Mouse (Mus musculus): ENCODE results near the gene St8sia2. TPM values are rescaled to one million over a fixed set of nuclear protein-coding genes. Genes with fewer than 3 reads are reported as not detected.

The St8sia2 gene
- polyA plus RNA-seq, 1 experiment from 2014 or later, result 22.6 TPM

DNA sequence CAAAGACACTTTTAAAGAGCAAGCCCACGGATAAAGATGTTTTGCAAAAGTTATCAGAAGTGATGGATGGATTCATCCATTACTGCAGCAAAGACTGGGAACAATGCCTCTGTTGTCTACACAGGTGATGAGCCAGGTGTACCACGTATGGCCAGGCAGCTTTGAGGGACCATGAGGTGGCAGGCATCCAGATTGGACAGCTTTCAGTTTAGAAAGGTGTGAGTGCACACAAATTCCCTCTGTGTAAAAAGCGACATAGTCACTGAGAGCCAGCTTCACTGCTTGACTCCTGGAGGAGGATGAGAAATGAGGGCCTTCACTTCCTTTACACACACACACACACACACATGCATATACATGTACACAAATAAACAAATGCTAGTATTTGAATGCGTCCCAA is 60.4 kb downstream of the St8sia2 start:
- H3K27ac ChIP-seq (replicated peaks; ENCODE audit: low read depth, low read length), result no peak overlapping the region
- no peak overlapping the region for H3K4me3 ChIP-seq (ENCODE audit: low read depth, low read length)
- no peaks in the 10 kb centered on the region for H3K27me3 ChIP-seq (ENCODE audit: control insufficient read depth, insufficient read depth, low read length)
- H3K9ac ChIP-seq (ENCODE audit: low read length), result no peak overlapping the region
- no peak overlapping the region for H3K4me2 ChIP-seq (ENCODE audit: low read depth, severe bottlenecking)
- 0 out of 2 replicates have a peak, but pooled peaks cover 2% of the 10 kb centered on the region for H3K36me3 ChIP-seq (ENCODE audit: control insufficient read depth, insufficient read depth, low read length)
- DNase-seq (ENCODE audit: low spot score) (no peak), ATAC-seq (ENCODE audit: insufficient number of reproducible peaks, low FRiP score, low TSS enrichment, low read depth) (no peak)
- no peaks in the 10 kb centered on the region for H3K4me1 ChIP-seq (ENCODE audit: control insufficient read depth, insufficient read depth, low read length)
- 91% methylated on average over 4 of the region's 4 CpGs for WGBS
- no peaks in the 10 kb centered on the region for H3K9me3 ChIP-seq (ENCODE audit: control insufficient read depth, low read length)

DNA sequence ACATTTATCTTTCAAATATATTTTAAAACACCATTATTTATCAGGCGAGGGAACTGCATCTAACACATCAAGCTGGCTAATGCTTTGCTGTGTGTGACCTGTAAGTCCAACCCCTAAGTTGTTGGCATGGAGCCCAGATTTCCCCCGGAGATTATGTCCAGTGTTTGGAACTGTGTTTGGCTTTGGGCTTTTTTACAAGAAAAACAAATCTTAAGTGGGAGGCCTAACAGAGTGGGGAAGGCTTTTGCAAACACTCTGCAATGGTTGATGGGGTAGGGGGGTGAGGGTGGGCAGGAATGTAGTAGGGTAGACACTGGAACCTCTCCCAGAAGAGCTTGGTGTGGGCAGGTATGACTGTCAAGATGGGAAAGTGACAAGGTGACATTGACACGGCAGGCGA is 71.8 kb downstream of the St8sia2 start:
- WGBS, result 77% methylated on average over 4 of the region's 4 CpGs
- no peak overlapping the region for H3K4me2 ChIP-seq (ENCODE audit: low read depth, severe bottlenecking)
- H3K36me3 ChIP-seq (ENCODE audit: control insufficient read depth, insufficient read depth, low read length), result peaks cover 3% of the 10 kb centered on the region; the same call in 1 of the 2 replicates
- H3K27ac ChIP-seq (replicated peaks; ENCODE audit: low read depth, low read length), result no peak overlapping the region
- no peaks in the 10 kb centered on the region for H3K27me3 ChIP-seq (ENCODE audit: control insufficient read depth, insufficient read depth, low read length)
- no peaks in the 10 kb centered on the region for H3K9me3 ChIP-seq (ENCODE audit: control insufficient read depth, low read length)
- DNase-seq (ENCODE audit: low spot score) (peak; percentile 46), ATAC-seq (ENCODE audit: insufficient number of reproducible peaks, low FRiP score, low TSS enrichment, low read depth) (no peak)
- no peak overlapping the region for H3K4me3 ChIP-seq (ENCODE audit: low read depth, low read length)
- no peak overlapping the region for H3K9ac ChIP-seq (ENCODE audit: low read length)
- no peaks in the 10 kb centered on the region for H3K4me1 ChIP-seq (ENCODE audit: control insufficient read depth, insufficient read depth, low read length)

DNA sequence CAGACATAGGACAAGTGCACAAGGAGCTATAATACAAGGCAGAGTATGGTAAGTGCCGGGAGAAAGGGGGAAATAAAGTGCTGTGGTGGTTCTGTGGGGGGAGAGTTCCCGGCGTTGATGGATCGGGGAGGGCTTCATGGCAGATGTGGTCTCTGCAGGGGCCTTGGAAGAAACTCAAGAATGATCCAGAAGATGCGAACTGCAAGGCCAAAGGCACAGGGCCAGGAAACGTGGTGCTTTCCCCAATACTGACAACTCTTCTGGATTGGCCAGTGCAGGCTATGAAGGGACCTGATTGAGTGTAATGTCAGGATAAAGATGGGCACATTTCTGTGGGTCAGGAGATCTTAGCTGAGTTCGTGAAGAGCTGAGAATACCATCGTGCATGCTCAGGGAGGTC is 74.3 kb downstream of the St8sia2 start:
- Histone ChIP-seq H3K4me1 (ENCODE audit: control insufficient read depth, insufficient read depth, low read length) (no peaks in the 10 kb centered on the region), H3K36me3 (ENCODE audit: control insufficient read depth, insufficient read depth, low read length) (peaks cover 3% of the 10 kb centered on the region; the same call in 1 of the 2 replicates), H3K27ac (replicated peaks; ENCODE audit: low read depth, low read length) (no peak overlapping the region), H3K4me2 (ENCODE audit: low read depth, severe bottlenecking) (no peak overlapping the region), H3K4me3 (ENCODE audit: low read depth, low read length) (no peak overlapping the region), H3K27me3 (ENCODE audit: control insufficient read depth, insufficient read depth, low read length) (no peaks in the 10 kb centered on the region), H3K9me3 (ENCODE audit: control insufficient read depth, low read length) (no peaks in the 10 kb centered on the region), H3K9ac (ENCODE audit: low read length) (no peak overlapping the region)
- WGBS, result 92% methylated on average over 8 of the region's 8 CpGs
- no peak for ATAC-seq (ENCODE audit: insufficient number of reproducible peaks, low FRiP score, low TSS enrichment, low read depth)
- DNase-seq (ENCODE audit: low spot score), result no peak

DNA sequence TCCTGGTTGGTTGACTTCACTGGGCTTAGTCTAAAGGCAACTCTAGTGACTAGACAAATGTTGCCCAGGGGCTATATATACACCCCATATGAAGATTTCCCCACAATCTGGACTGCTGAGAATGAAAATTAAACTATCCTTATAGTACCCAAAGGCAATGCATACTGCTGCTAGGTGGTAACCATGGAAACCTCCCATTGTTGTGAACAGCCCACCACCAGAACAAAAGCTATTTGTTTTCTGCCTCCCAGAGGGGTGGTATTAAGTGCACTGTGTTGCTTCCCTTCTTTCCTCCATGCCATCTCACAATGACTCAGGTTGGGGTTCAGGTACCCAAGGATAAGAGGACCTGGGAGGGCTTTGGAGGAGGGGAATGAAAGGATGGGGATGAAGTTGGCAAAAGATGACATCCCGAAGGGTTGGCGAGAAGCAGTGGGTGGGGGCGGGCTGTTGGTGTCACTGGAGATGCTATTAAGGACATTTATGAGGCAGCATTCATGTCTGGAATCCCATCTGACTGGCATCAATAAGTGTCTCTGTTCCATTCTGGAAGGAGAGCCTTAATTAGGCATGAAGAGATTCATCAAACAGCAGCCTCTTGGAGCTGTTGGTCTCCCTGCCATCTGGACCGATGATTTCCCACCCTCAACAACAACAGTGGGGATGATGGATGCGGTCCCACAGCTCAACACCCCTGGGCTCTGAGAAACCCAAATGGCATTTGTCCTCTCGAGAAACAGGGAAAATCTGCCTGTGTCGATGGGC is 75.3 kb downstream of the St8sia2 start:
- ATAC-seq (ENCODE audit: insufficient number of reproducible peaks, low FRiP score, low TSS enrichment, low read depth) (no peak), DNase-seq (ENCODE audit: low spot score) (no peak)
- peaks cover 3% of the 10 kb centered on the region; the same call in 1 of the 2 replicates for H3K36me3 ChIP-seq (ENCODE audit: control insufficient read depth, insufficient read depth, low read length)
- 82% methylated on average over 7 of the region's 7 CpGs for whole genome bisulfite sequencing
- H3K27me3 ChIP-seq (ENCODE audit: control insufficient read depth, insufficient read depth, low read length), result no peaks in the 10 kb centered on the region
- no peak overlapping the region for H3K4me2 ChIP-seq (ENCODE audit: low read depth, severe bottlenecking)
- no peaks in the 10 kb centered on the region for H3K9me3 ChIP-seq (ENCODE audit: control insufficient read depth, low read length)
- H3K27ac ChIP-seq (replicated peaks; ENCODE audit: low read depth, low read length), result no peak overlapping the region
- no peak overlapping the region for H3K9ac ChIP-seq (ENCODE audit: low read length)
- no peaks in the 10 kb centered on the region for H3K4me1 ChIP-seq (ENCODE audit: control insufficient read depth, insufficient read depth, low read length)
- H3K4me3 ChIP-seq (ENCODE audit: low read depth, low read length), result no peak overlapping the region

DNA sequence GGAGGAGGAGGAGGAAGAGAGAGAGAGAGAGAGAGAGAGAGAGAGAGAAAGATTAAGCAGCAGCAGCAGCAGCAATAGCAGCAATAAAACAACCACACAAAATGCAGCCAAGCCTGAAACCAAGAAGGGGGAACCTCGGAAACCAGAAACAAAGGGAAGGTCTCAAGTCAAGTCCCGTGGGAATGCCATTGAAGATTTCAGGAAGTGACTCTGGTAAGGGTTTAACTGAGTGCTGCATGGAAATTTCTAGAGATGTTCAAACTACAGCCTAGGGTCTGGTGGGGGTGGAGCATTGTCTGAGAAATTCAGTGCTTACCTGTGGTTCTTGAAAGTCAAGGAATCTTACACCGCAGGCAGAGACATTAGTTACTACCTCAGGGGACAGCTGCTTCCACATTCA is 77.4 kb downstream of the St8sia2 start:
- no peak for ATAC-seq (ENCODE audit: insufficient number of reproducible peaks, low FRiP score, low TSS enrichment, low read depth)
- DNase-seq (ENCODE audit: low spot score), result no peak
- no peak overlapping the region for H3K4me2 ChIP-seq (ENCODE audit: low read depth, severe bottlenecking)
- no peaks in the 10 kb centered on the region for H3K4me1 ChIP-seq (ENCODE audit: control insufficient read depth, insufficient read depth, low read length)
- no peaks in the 10 kb centered on the region for H3K27me3 ChIP-seq (ENCODE audit: control insufficient read depth, insufficient read depth, low read length)
- H3K36me3 ChIP-seq (ENCODE audit: control insufficient read depth, insufficient read depth, low read length), result no peaks in the 10 kb centered on the region; the same call in 1 of the 2 replicates
- H3K9ac ChIP-seq (ENCODE audit: low read length), result no peak overlapping the region
- H3K27ac ChIP-seq (replicated peaks; ENCODE audit: low read depth, low read length), result no peak overlapping the region
- 71% methylated on average over 3 of the region's 3 CpGs for WGBS
- H3K4me3 ChIP-seq (ENCODE audit: low read depth, low read length), result no peak overlapping the region
- H3K9me3 ChIP-seq (ENCODE audit: control insufficient read depth, low read length), result no peaks in the 10 kb centered on the region

DNA sequence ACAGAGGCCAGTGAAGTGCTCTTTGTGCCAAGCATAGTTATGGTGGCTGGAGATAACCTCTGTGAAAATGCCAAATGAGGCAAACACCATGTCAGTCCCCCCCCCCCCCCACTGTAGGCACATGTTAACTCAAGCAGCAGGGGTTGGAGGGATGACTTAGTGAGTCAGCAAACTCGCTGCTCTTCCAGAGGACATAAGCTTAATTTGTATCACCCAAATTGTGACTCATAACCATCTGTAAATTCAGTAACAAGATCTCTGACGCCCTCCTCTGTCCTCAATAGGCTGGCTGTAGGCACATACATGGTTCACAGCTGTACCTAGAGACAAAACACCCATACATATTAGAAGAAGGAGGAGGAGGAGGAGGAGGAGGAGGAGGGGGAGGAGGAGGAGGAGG is 77.8 kb downstream of the St8sia2 start:
- Histone ChIP-seq H3K4me1 (ENCODE audit: control insufficient read depth, insufficient read depth, low read length) (no peaks in the 10 kb centered on the region), H3K27ac (replicated peaks; ENCODE audit: low read depth, low read length) (no peak overlapping the region), H3K4me2 (ENCODE audit: low read depth, severe bottlenecking) (no peak overlapping the region), H3K9me3 (ENCODE audit: control insufficient read depth, low read length) (no peaks in the 10 kb centered on the region), H3K4me3 (ENCODE audit: low read depth, low read length) (no peak overlapping the region), H3K9ac (ENCODE audit: low read length) (no peak overlapping the region), H3K36me3 (ENCODE audit: control insufficient read depth, insufficient read depth, low read length) (no peaks in the 10 kb centered on the region; the same call in 1 of the 2 replicates), H3K27me3 (ENCODE audit: control insufficient read depth, insufficient read depth, low read length) (no peaks in the 10 kb centered on the region)
- ATAC-seq (ENCODE audit: insufficient number of reproducible peaks, low FRiP score, low TSS enrichment, low read depth) (no peak), DNase-seq (ENCODE audit: low spot score) (no peak)
- 57% methylated on average over 2 of the region's 2 CpGs for WGBS

DNA sequence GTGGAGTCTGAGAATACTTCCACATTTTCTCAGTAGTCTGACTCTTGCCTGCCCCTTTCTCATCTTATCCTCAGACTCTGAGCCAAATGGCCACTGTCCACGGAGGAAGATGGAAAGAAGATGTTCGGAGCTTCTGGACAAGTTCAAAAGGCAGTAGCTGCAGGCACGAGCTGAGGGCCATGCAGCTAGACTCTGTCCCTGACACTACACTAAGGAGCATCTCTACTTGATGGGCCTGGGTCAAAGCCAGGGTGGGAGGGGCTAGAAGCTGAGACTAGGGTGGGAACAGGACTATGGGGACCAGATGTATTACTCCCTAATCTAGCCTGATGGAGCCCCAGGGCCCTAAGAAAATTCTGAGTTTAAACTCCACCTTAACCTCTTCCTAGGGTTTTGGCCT is 80.5 kb downstream of the St8sia2 start:
- no peak overlapping the region for H3K4me3 ChIP-seq (ENCODE audit: low read depth, low read length)
- no peak overlapping the region for H3K27ac ChIP-seq (replicated peaks; ENCODE audit: low read depth, low read length)
- H3K9ac ChIP-seq (ENCODE audit: low read length), result no peak overlapping the region
- no peak overlapping the region for H3K4me2 ChIP-seq (ENCODE audit: low read depth, severe bottlenecking)
- ATAC-seq (ENCODE audit: insufficient number of reproducible peaks, low FRiP score, low TSS enrichment, low read depth) (no peak), DNase-seq (ENCODE audit: low spot score) (no peak)
- no peaks in the 10 kb centered on the region for H3K9me3 ChIP-seq (ENCODE audit: control insufficient read depth, low read length)
- no peaks in the 10 kb centered on the region for H3K4me1 ChIP-seq (ENCODE audit: control insufficient read depth, insufficient read depth, low read length)
- no peaks in the 10 kb centered on the region for H3K27me3 ChIP-seq (ENCODE audit: control insufficient read depth, insufficient read depth, low read length)
- 74% methylated on average over 3 of the region's 3 CpGs for WGBS
- H3K36me3 ChIP-seq (ENCODE audit: control insufficient read depth, insufficient read depth, low read length), result no peaks in the 10 kb centered on the region

DNA sequence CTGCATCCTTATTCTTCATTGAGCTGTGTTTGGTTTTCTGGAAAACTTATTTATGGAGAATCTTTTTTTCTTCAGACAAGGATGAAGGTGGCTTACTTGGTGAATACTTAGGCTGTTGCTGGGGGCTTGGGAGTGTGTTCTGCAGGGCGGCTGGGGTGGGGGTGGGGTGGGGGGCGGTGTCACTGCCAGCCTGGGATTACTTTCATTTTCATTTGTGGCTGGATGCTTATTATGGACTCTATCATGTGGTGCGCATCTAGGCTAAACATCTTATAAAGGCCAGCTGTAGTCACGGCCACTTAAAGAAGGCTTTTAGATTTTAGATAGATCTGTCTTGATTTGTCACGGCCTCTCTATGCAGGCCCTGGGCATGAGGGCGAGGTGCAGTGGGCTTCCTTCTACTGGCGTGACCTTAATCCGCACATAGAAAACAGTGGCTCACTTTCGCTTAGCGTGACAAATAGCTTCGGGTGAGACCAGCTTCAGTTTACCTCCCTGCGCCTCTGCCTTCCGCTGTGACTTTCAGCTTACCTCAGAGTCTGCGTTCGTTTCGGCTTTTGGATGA is 92.5 kb downstream of the St8sia2 start:
- no peak overlapping the region for H3K4me2 ChIP-seq (ENCODE audit: low read depth, severe bottlenecking)
- no peaks in the 10 kb centered on the region for H3K36me3 ChIP-seq (ENCODE audit: control insufficient read depth, insufficient read depth, low read length)
- no peak overlapping the region for H3K9ac ChIP-seq (ENCODE audit: low read length)
- H3K4me1 ChIP-seq (ENCODE audit: control insufficient read depth, insufficient read depth, low read length), result no peaks in the 10 kb centered on the region
- no peak for DNase-seq (ENCODE audit: low spot score)
- ATAC-seq (ENCODE audit: insufficient number of reproducible peaks, low FRiP score, low TSS enrichment, low read depth), result no peak
- H3K27ac ChIP-seq (replicated peaks; ENCODE audit: low read depth, low read length), result no peak overlapping the region
- no peak overlapping the region for H3K4me3 ChIP-seq (ENCODE audit: low read depth, low read length)
- no peaks in the 10 kb centered on the region for H3K27me3 ChIP-seq (ENCODE audit: control insufficient read depth, insufficient read depth, low read length)
- WGBS, result 78% methylated on average over 16 of the region's 16 CpGs
- H3K9me3 ChIP-seq (ENCODE audit: control insufficient read depth, low read length), result no peaks in the 10 kb centered on the region

All from limb, embryonic 11.5 days (tissue).